Mouse (Mus musculus): Measurements from ENCODE around the gene Slc2a9.
A peak's percentile ranks its signal among the peaks of the same experiment; 100 is the strongest.

Slc2a9 gene

GRCm38 (mm10) chr5:38402288-38402687, 100.7 kb downstream of the Slc2a9 start:
- DNase-seq (ENCODE audit: extremely low read depth, insufficient read length, low spot score): no peak

- no peak for DNase-seq (ENCODE audit: extremely low read depth, insufficient read length, low spot score)
These were observed 114.1 kb downstream of the Slc2a9 start for GRCm38 (mm10) chr5:38388857-38389256.

DNA sequence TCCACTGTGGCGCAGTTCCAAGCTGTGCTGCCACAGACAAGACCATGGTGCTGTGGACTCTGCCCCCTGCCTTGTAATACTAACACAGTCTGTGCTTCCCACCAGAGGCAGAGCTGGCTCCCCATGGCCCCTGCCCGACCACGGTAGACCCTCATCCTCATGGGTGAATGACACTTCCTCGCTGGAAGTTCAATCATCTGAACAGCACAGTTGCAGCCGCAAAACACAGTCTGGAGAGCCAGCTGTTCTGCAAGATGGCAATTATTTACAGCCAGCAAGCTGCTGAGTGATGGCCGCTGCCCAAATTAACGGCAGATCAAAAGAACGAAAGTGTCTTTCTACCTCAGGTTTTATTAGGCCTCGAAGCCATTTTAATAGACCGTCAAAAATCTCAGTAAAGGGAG, 114.5 kb downstream of the Slc2a9 start:
- DNase-seq (ENCODE audit: extremely low read depth, insufficient read length, low spot score): no peak

DNA sequence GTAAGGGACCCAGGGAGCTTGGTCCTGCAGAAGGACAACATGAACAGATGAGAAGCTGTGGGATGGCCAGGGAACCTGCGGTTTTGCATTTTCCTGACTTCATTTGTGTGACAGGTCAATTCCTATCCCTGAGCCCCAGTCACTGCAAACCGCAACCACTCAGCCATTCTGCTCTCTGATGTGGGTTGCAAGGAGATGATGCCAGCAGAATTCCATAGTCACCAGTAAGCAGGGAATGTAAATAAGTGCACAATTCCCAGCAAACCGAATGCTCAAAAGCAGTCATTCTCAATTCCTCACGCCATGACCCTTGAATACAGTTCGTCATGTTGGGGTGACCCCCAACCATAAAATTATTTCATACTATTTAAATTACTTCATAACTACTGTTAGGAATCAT, 123.0 kb downstream of the Slc2a9 start:
- DNase-seq (ENCODE audit: extremely low read depth, insufficient read length, low spot score): peak; percentile 34

DNA sequence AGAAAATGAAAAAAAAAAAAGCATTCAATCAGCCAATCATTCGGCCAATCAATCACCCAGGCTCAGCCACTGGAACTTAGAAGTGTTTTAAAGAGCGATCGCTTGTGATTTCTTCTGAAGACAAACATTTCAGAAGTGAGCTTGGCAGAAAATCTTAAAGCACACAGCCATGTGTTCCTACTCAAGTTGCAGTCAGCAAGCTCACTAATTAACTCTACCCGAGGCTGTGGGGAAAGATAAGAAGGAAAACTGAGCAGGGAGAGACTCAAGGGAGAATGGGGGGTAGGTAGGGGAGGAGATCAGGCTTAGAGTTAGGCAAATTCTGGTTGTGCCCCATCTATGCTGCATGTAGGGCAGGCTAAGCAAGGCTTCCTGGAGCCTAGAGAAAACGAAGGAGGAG, 130.6 kb downstream of the Slc2a9 start:
- DNase-seq (ENCODE audit: extremely low read depth, insufficient read length, low spot score): no peak

DNA sequence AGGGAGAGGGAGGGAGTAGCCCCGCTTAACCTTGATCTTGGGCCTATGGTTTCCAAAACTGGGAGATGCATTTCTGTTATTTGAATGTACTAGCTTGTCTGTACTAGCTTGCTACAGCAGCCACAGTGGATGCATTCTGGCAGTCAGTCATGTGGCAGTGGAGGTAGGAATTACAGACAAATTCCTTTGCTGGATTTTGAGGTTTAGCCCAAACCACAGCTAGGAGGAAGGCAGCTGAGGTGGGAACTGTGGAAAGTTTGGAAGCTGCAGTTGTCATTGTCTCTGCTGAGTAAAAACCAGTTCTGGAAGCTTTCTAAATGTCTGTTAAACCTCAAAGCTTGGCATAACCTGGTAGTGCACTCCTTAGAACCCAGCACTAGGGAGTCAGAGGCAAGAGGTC, 131.6 kb downstream of the Slc2a9 start:
- DNase-seq (ENCODE audit: extremely low read depth, insufficient read length, low spot score): peak; percentile 59

GRCm38 (mm10) chr5:38366650-38367470, 136.1 kb downstream of the Slc2a9 start:
- DNase-seq (ENCODE audit: extremely low read depth, insufficient read length, low spot score): no peak

GRCm38 (mm10) chr5:38365521-38365920, 137.4 kb downstream of the Slc2a9 start:
- DNase-seq (ENCODE audit: extremely low read depth, insufficient read length, low spot score): no peak

- no peak for DNase-seq (ENCODE audit: extremely low read depth, insufficient read length, low spot score)
These were observed 138.5 kb downstream of the Slc2a9 start for GRCm38 (mm10) chr5:38364396-38364795.

DNA sequence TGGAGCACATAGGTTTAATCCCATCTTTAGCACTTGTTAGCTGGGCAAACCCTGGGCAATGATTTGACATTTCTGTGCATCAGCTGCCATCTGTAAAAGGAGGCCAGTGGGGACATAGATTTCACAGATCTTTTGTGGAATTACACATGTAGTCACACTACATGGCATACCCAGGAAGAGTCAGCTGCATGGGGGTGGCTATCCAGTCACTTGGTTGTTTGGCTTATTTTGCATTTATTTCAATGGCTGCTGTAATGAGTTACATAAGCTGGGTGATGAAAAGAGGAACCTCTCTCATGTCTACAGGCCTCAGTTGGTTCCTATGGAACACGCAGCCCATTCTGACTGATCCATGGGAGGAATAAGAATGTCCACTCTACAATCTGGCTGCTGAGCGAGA, 143.2 kb downstream of the Slc2a9 start:
- DNase-seq (ENCODE audit: extremely low read depth, insufficient read length, low spot score): no peak

DNA sequence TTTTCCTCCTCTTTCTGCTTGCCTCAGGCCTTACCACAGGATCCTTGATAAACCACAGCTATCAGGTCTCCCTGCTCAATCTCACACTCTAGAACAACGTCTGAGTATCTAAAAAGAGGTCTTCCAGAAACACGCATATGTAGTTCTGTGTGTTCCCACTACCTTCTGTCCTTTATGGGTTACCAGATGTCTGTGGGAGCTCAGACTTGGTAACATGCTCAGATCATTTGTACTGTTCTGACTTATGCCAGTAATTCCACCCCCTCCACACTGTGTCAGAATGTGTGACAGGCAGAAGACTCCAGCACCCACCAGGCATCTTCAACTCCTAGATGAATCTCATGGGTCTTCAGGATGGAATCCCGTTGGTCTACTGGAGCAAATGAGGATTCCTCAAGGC, 146.0 kb downstream of the Slc2a9 start:
- DNase-seq (ENCODE audit: extremely low read depth, insufficient read length, low spot score): no peak

GRCm38 (mm10) chr5:38350351-38350929, 152.5 kb downstream of the Slc2a9 start:
- DNase-seq (ENCODE audit: extremely low read depth, insufficient read length, low spot score): no peak

DNA sequence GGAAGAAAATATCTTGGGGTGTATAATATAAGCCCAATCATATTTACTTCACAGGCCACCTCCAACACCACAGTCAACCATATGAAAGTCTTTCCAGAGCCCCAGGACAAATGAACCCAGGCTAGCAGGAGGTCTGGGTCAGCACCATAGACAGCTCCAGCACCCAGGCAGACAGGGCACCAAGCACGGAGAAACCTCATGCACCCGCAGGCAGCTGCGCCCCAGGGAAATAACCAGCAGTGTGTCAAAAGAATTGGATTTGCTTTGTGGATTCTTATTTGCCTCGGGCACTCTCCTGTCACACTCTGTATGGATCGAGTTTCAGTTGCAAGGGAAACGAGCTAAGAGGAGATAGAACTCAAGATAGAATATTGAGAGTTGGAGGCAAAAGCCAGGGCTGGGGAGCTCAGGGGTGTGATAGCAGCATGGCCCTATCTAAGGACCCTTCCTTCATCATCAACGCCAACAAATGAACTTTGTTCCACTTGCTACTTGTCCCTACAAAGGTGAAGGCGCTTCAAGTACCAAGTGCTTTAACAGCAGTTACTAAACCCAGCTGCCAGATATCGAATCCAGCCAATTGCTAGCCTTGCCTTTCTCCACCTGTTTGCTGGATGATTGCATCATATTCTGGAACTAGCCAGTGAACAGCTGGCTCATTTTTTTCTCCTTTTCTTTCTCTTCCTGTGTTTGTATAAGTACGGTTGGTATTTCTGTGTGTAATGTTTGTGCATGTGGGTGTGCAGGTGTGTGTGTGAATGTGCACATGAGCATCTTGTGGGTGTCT, 156.1 kb downstream of the Slc2a9 start:
- DNase-seq (ENCODE audit: extremely low read depth, insufficient read length, low spot score): no peak

GRCm38 (mm10) chr5:38343101-38343500, 159.8 kb downstream of the Slc2a9 start:
- no peak for DNase-seq (ENCODE audit: extremely low read depth, insufficient read length, low spot score)

DNA sequence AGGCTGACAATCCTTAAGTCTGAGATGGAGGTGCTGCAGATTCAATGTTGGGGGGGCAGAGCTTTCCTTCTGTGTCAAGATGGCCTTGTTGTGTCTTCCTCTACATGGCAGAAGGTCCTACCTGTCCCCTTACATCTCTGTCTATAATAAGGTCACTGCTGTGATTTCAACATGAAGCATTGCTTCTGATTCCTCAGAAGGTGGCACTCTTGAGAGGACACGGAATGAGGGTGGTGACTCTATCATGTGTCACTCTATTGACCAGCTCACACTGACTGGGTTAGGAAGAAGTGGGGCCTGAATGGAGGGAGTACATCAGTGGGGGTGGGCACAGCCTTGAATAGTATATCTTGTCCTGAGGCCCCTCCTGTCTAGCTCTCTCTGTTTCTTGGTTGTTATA, 168.4 kb downstream of the Slc2a9 start:
- no peak for DNase-seq (ENCODE audit: extremely low read depth, insufficient read length, low spot score)

DNA sequence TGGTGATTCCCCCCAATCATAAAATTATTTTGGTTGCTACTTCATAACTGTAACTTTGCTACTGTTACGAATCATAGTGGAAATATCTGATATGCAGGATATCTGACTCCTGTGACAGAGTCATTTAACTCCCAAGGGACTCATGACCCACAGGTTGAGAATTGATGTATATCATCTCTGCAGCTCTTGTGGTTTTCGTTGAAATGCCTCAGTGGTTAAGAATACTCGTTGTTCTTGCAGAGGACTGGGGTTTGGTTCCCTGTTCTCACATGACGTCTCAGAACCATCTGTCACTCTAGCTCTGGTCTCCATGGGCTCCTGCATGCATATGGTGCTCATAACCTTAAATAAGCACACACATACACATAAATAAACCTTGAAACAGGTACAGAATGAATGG, 169.6 kb downstream of the Slc2a9 start:
- peak; percentile 20 for DNase-seq (ENCODE audit: extremely low read depth, insufficient read length, low spot score)

- no peak for DNase-seq (ENCODE audit: extremely low read depth, insufficient read length, low spot score)
These were observed 183.8 kb downstream of the Slc2a9 start, which contains the start of gene Drd5 for GRCm38 (mm10) chr5:38318966-38319786. Drd5 (plus strand) TSS chr5:38319367.

- DNase-seq (ENCODE audit: extremely low read depth, insufficient read length, low spot score): no peak
These were observed 193.1 kb downstream of the Slc2a9 start for GRCm38 (mm10) chr5:38309795-38310194.

- DNase-seq (ENCODE audit: extremely low read depth, insufficient read length, low spot score): peak; percentile 44
These were observed 194.1 kb downstream of the Slc2a9 start for GRCm38 (mm10) chr5:38308873-38309272.

- DNase-seq (ENCODE audit: extremely low read depth, insufficient read length, low spot score): peak; percentile 65
These were observed 195.5 kb downstream of the Slc2a9 start for GRCm38 (mm10) chr5:38307255-38308101.

All from 3134 (cell line).